Mouse (Mus musculus) E14TG2a.4 (cell line): ENCODE measurements around the gene Orm3.
A peak's percentile ranks its signal among the peaks of the same experiment; 100 is the strongest.

Experiments used
- H3K27me3 ChIP-seq: 2 replicates; pipeline ENCODE4 v1.6.1; 2014; ENCODE audit warnings: low read length, control low read depth; ENCODE audit not compliant: insufficient read depth
- H3K36me3 ChIP-seq: 2 replicates; pipeline ENCODE4 v1.6.1; 2014; ENCODE audit warnings: low read length, control low read depth; ENCODE audit not compliant: insufficient read depth
- H3K4me1 ChIP-seq: replicated peaks from 2 replicates; pipeline ENCODE4 v1.6.1; 2014; ENCODE audit warnings: low read depth, low read length, control low read depth
- H3K4me3 ChIP-seq: replicated peaks from 2 replicates; pipeline ENCODE4 v1.5.1; 2014; ENCODE audit warnings: mild to moderate bottlenecking, low read length
- H3K9me3 ChIP-seq: 2 replicates; pipeline ENCODE4 v1.6.1; 2014; ENCODE audit warnings: low read length, control low read depth
- CTCF ChIP-seq: conservative IDR thresholded peaks from 2 replicates; pipeline ENCODE4 v1.5.1; 2014; ENCODE audit warnings: low read length
- NANOG ChIP-seq: IDR thresholded peaks from 2 replicates; pipeline ENCODE4 v1.6.1; 2014; ENCODE audit warnings: borderline replicate concordance, low read length, mixed read lengths
- POU5F1 ChIP-seq: IDR thresholded peaks from 2 replicates; pipeline ENCODE4 v1.6.1; 2014; ENCODE audit warnings: low read length, borderline replicate concordance

The Orm3 gene

GRCm38 (mm10) chr4:63348524-63348923, 7.4 kb upstream of the Orm3 start:
- Histone ChIP-seq H3K4me3 (no peak overlapping the region), H3K9me3 (no peaks in the 10 kb centered on the region), H3K4me1 (peaks cover 4% of the 10 kb centered on the region; the same call in 1 of the 2 replicates), H3K36me3 (no peaks in the 10 kb centered on the region), H3K27me3 (0 out of 2 replicates have a peak, but pooled peaks cover 2% of the 10 kb centered on the region)
- no peak for TF ChIP-seq NANOG
- TF ChIP-seq POU5F1: no peak
- TF ChIP-seq CTCF: no peak

- no peaks in the 10 kb centered on the region for H3K36me3 ChIP-seq
- no peaks in the 10 kb centered on the region; the same call in 1 of the 2 replicates for H3K27me3 ChIP-seq
- no peaks in the 10 kb centered on the region for H3K4me1 ChIP-seq
- no peaks in the 10 kb centered on the region for H3K9me3 ChIP-seq
- no peak overlapping the region for H3K4me3 ChIP-seq
- TF ChIP-seq NANOG (no peak), POU5F1 (no peak), CTCF (no peak)
Measured at GRCm38 (mm10) chr4:63356981-63357570, 1.1 kb downstream of the Orm3 start.

- Histone ChIP-seq H3K4me3 (no peak overlapping the region), H3K9me3 (no peaks in the 10 kb centered on the region), H3K36me3 (no peaks in the 10 kb centered on the region), H3K27me3 (no peaks in the 10 kb centered on the region; the same call in 1 of the 2 replicates), H3K4me1 (no peaks in the 10 kb centered on the region)
- TF ChIP-seq CTCF (no peak), POU5F1 (no peak), NANOG (no peak)
Measured at GRCm38 (mm10) chr4:63359861-63360260, 3.9 kb downstream of the Orm3 start.

- TF ChIP-seq CTCF: no peak
- TF ChIP-seq POU5F1: no peak
- TF ChIP-seq NANOG: no peak
- no peak within 1 kb of the TSS for H3K4me3 ChIP-seq
- H3K27me3 ChIP-seq: no peaks in the 10 kb centered on the region; the same call in 1 of the 2 replicates
- no peaks in the 10 kb centered on the region for H3K4me1 ChIP-seq
- H3K9me3 ChIP-seq: no peaks in the 10 kb centered on the region
- no peaks in the 10 kb centered on the region for H3K36me3 ChIP-seq
Measured at GRCm38 (mm10) chr4:63362150-63362549, 6.2 kb downstream of the Orm3 start, which contains the start of gene Orm2. TSS of gene Orm2 (plus strand) at chr4:63362449.

- no peaks in the 10 kb centered on the region for H3K9me3 ChIP-seq
- H3K36me3 ChIP-seq: peaks cover 46% of the 10 kb centered on the region
- TF ChIP-seq CTCF: peak; percentile 96
- no peak for TF ChIP-seq NANOG
- no peaks in the 10 kb centered on the region for H3K27me3 ChIP-seq
- peaks cover 9% of the 10 kb centered on the region; the same call in 1 of the 2 replicates for H3K4me1 ChIP-seq
- H3K4me3 ChIP-seq: no peak overlapping the region
Measured at GRCm38 (mm10) chr4:63368577-63368976, 12.6 kb downstream of the Orm3 start.

GRCm38 (mm10) chr4:63370897-63371296, 14.9 kb downstream of the Orm3 start:
- Histone ChIP-seq H3K4me1 (peaks cover 20% of the 10 kb centered on the region), H3K4me3 (no peak overlapping the region), H3K36me3 (peaks cover 62% of the 10 kb centered on the region), H3K27me3 (no peaks in the 10 kb centered on the region), H3K9me3 (no peaks in the 10 kb centered on the region)
- TF ChIP-seq CTCF (no peak), NANOG (no peak), POU5F1 (no peak)

GRCm38 (mm10) chr4:63371890-63372289, 15.9 kb downstream of the Orm3 start:
- Histone ChIP-seq H3K27me3 (no peaks in the 10 kb centered on the region), H3K4me3 (no peak overlapping the region), H3K4me1 (peaks cover 20% of the 10 kb centered on the region), H3K9me3 (no peaks in the 10 kb centered on the region), H3K36me3 (peaks cover 72% of the 10 kb centered on the region)
- TF ChIP-seq CTCF (peak; percentile 25; the same call in 1 of the 2 replicates), NANOG (no peak)

- no peaks in the 10 kb centered on the region for H3K9me3 ChIP-seq
- no peak overlapping the region for H3K4me3 ChIP-seq
- no peaks in the 10 kb centered on the region for H3K27me3 ChIP-seq
- H3K36me3 ChIP-seq: peaks cover 79% of the 10 kb centered on the region
- peaks cover 11% of the 10 kb centered on the region; the same call in 1 of the 2 replicates for H3K4me1 ChIP-seq
- TF ChIP-seq CTCF (no peak), NANOG (no peak), POU5F1 (no peak)
Measured at GRCm38 (mm10) chr4:63373404-63373803, 17.4 kb downstream of the Orm3 start.

- H3K36me3 ChIP-seq: peaks cover 82% of the 10 kb centered on the region
- no peaks in the 10 kb centered on the region for H3K9me3 ChIP-seq
- no peaks in the 10 kb centered on the region for H3K27me3 ChIP-seq
- H3K4me1 ChIP-seq: peaks cover 11% of the 10 kb centered on the region; the same call in 1 of the 2 replicates
- no peak for TF ChIP-seq POU5F1
- H3K4me3 ChIP-seq: no peak overlapping the region
Measured at GRCm38 (mm10) chr4:63374331-63374730, 18.4 kb downstream of the Orm3 start.
